Mouse (Mus musculus) left cerebral cortex, postnatal 25 days (tissue): ENCODE results near the gene March9. TPM values are rescaled to one million over a fixed set of nuclear protein-coding genes. Genes with fewer than 3 reads are reported as not detected.
"Not testable (repeated sequence)": the region's sequence is repeated elsewhere in the genome, so short reads cannot be mapped to it uniquely, and the experiment has no call there.

Source experiments
- DNase-seq, 2 experiments: peaks; one replicate each; pipeline ENCODE4 v3.0.0; 2022; ENCODE audit warnings: low spot score in 2 of 2, mixed read lengths in 1 of 2
- intact Hi-C: fragments of 180-260 bp; cut with DNase I; formaldehyde crosslinking; loops from one replicate; pipeline ENCODE4 v1.15.1; 2025
- total RNA-seq, 2 experiments: library from RNA; stranded (reverse); gene quantifications; 2 replicates each; pipeline ENCODE4 v1.2.3; 2021

Gene March9
- total RNA-seq, 2 experiments from 2014 or later = 21.7 to 21.8 TPM

DNA sequence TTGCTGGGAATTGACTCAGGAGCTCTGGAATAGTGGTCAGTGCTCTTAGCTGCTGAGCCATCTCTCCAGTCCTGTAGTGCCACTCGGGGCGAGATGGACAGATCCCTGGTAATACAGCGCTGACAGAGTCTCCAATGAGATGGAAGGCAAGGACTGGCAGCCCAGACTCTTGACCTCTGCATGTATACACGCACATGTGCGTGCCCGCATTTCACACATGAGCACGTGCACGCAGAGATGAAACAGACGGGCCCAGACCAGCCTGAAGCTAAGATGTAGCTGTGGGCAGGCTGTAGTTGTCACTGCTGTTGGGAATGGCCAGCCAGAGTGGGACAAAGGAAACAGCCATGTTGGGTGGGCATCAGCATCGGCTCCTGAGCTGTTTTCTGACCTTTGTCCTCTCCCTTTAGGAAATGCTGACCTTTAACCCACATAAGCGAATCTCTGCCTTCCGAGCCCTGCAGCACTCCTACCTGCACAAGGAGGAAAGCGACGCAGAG is 6.6 kb upstream of the March9 start:
- intact Hi-C loops = no loop called here
- DNase-seq = no peak

DNA sequence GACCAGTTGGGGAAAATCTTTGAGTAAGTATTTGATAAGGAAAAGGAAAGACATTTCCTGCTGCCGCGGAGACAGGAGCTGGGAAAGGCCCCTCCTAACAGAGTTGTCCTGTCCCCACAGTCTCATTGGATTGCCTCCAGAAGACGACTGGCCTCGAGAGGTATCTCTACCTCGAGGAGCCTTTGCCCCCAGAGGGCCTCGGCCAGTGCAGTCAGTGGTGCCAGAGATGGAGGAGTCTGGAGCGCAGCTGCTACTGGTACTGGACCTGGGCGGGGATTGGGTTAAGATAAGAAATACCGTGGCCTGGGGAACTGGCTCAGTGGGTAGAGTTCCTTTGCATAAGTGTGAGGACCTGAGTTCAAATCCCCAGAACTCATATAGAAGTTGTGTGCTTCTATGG is 6.0 kb upstream of the March9 start:
- no peak for DNase-seq
- intact Hi-C loops = no loop called here

DNA sequence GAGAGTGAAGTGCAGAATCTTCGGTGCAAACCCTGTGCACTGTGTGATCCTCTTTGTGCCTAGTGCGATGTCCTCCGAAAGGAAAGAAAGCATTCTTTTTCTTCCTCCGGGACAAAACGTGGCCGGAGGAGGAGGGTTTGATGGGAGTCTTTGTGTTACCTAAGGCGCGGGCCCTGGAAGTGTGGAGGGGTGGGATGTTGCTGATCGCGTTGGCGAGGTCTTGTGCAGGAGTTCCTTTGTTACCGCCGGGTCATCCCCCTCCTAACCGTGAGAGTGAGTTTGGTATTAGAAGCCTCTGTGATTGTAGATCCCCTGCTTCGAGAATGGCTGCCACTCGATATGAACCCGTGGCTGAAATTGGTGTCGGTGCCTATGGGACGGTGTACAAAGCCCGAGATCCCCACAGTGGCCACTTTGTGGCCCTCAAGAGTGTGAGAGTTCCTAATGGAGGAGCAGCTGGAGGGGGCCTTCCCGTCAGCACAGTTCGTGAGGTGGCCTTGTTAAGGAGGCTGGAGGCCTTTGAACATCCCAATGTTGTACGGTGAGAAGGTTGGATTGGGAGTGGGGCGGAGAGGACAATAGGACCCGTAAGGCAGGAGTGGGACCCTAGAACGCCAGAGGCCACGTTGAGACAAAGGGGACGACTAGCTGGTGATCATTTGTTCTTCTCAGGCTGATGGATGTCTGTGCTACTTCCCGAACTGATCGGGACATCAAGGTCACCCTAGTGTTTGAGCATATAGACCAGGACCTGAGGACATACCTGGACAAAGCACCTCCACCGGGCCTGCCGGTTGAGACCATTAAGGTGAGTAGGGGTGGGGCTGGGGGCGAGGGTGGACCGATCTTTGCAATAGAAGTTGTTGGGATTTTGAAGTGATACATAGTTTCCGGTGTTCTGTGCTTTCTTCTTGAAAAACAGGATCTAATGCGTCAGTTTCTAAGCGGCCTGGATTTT is 4.2 kb upstream of the March9 start:
- intact Hi-C loops = no loop called here
- DNase-seq = no peak

DNA sequence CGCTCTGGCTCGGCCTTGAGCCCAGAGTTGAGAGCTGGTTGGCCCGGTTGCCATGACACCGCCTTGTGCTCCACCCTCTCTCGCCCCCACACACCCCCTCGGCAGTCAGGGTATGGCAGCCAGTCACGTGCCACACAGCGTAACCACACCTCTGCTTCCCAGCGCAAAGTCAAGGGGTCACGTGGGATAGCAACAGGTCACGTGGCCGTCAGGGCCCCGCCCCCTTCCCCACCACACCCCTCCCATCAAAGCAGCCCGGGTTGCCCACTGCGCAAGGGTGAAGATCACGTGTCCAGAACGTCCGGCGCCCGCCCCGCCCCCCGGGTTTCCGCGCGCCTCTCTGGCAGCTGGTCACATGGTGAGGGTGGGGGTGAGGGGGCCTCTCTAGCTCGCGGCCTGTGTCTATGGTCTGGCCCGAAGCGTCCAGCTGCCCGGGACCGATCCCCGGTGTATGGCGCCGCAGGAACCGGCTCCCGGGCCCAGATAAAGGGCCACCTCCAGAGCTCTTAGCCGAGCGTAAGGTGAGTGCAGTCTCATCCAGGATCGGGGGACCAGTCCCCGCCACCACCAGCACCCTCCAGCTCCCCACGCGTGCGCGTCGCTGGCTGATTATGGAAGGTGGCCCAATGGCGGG is 3.4 kb upstream of the March9 start, which contains the start of gene Cdk4:
Gene Cdk4 (plus strand): TSS at position 296 of the 634 bp plus-strand sequence.
- peak; percentile 99 for DNase-seq
- intact Hi-C loops = no loop called here

DNA sequence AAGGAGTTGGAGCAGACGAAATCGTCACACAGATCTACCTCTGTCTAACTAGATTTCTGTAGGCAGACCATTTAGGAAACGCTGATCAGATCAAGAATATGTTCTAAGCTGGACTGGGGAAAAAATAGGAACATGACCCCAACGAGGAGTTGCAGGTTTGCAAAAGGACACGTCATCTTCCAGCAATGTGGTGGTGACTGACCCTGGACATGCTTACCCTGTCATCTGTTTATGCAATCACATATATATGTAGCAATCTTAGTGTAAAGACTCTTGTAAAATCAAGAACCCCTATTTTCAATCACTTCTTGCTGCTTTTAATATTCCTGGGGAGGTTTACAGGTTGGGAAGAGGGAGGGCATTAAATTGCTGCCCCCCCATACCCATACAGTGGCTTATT is 2.5 kb upstream of the March9 start:
- no peak for DNase-seq
- intact Hi-C loops = no loop called here

DNA sequence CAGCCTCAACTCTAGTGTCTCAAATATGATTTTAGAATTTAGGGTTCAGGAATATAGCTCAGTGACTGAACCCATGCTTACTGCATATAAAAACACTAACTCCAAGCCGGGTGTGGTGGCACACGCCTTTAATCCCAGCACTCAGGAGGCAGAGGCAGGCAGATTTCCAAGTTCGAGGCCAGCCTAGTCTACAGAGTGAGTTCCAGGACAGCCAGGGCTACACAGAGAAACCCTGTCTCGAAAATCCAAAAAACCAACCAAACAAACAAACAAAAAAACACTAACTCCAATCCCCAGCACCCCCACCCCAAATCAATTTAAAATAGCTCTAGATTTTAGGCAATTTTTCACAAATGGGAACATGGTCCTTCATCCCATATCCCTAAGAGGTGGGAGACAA is 2.1 kb upstream of the March9 start:
- DNase-seq, intact Hi-C loops: not testable (repeated sequence)

DNA sequence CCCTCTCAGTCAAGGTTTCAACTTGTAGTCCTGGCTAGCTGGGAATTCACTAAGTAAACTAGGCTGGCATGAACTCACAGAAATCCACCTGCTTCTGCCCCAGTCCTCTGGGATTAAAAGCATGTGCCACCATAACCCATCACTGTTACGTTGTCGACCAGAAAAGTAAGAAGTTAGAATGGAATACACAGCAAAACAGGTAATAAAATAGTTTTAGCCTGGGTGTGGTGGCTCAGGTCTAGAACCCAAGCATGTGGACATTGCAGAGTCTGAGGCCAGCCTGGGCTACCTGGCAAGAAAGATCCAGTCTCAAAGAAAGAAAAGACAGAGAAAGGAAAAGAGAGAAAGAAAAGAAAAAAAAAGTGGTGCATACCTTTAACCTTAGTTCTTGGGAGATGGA is 1.5 kb upstream of the March9 start:
- intact Hi-C loops = no loop called here

DNA sequence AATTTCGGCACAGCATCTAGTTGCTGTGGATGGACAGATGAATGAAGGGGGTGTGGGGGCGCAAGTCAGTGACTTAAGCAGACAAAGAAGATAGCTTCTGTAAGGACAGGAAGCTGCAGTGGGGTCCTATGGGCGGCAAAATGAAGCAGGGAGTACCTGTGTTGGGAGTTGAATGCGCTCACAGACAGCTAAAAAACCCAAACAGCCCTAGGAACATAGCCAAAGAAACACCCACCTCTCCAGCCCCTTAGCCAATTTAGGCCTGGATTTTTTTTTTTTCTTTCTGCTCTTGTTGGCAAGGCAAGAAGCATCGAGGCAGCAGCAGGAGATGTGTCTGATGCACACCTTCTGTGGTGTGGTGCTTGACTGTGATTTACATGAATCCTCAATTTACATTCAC is 1.1 kb upstream of the March9 start:
- DNase-seq = peak in 1 of 2 experiments; percentile 56
- intact Hi-C loops = no loop called here

More for the DNA sequence above, 1.5 kb upstream of the March9 start:
- DNase-seq = no peak

DNA sequence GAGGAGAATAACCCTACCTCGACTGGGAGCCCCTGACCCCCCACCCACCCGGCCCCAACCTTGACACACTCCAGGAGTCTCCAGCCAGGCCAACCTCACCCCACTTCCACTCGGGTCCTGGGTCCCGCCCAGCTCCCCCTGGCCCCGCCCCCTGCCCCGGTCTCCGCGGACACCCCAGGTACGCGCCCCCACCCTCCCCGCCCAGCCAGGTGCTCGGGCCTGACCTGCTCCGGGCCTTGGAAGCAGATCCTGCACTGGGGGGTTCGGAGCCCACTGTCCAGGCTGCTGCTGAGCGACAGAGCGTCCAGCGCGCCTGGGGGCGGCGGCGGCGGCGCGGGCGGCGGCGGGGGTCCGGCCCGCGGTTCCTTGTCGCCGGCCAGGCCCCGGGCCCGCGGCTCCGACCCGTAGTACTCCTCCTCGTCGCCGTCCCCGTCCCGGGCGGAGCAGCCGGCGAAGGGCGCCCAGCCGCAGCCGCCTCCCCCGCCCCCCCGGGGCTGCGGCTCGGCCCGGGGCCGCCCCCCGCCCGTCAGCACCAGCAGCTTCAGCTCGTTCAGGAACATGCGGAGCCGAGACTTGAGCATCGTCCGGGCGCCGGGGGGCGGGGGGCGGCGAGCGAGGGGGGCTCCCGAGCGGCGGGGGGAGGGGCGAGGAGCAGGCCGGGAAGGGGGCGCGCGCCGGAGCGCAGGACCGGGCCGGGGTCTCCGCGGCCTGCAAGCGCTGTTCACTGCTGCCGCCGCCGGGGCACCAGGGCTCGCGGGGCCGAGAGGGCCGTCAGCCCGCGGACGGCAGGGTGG is 613 bp downstream of the March9 start:
- intact Hi-C loops = no loop called here
- DNase-seq = no peak

DNA sequence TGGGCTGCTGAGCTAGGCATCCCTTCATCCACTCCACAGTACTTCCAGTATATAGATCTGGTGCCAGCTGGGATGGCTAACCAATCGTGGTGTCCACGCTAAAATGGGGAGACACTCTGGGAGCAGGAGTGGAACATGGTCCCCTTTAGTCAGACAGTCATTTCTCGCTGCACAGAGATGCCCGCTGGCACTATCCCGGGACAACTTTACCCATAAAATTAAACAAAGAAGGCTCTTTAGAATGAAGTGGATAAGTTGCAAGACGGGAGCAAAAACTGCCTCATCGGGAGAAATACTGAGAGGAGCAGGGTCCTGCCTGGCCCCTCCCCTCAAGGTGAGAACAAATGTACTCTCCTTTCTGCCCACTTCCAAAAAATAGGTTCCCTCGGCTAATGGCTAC is 1.3 kb downstream of the March9 start:
- DNase-seq = no peak
- intact Hi-C loops = no loop called here

DNA sequence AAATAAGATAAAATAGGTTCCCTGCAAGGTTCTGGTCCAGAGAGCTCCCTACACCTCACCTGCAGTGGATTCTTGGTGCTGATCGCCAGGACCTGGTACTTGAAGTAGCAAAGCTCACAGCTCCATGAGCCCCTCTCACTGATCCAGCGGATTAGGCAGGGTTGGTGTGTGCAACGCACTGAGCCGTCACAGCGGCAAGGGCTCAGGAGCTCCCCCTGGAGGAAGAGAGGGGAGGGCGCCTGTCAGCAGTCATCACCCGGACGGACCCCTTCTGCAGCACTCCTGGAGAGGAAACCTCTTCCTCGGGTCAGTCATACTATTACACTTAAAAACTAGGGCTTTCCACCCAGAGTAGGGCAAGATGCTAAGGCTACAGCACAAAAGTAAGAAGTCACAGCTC is 1.8 kb downstream of the March9 start:
- peak; percentile 73 to 79 for DNase-seq
- intact Hi-C loops = no loop called here

DNA sequence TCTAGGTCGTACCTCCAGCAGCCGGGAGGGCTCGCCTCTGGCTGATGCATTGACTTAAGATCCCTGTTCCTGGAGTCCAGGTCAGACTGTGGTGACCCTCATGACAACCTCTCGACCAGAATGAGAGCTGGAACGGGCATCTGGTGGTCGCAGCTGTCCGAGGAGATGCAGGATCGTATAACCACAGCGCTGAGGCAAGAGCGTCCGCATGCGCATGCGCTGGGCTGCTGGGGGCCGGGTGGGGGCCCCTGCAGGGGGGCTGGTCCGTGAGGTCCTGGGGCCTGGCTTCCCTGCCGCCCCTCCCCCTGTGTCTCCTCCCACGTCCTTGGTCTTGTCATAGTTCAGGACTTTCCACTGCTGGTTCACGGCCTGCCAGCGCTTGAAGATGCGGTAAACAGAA is 3.5 kb downstream of the March9 start:
- DNase-seq = no peak
- intact Hi-C loops = no loop called here

DNA sequence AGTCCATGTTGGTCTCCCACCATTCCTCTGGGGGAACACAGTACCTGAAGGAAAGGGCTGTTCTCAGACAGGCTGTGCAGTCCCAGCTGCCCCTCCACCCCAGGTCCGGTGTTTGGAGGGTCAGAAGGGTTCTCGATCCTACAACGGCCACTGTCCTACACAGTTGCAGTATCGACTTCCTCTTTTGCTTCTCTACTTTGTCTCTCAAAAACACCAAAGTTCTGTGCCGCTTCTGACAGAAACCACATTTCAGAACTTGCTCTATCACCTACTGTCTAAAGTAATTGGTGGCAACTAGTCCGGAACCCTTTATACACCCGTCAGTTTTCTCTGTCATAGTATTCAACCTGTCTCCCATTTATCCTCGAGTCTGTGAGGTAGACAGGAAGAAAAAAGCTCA is 4.6 kb downstream of the March9 start:
- intact Hi-C loops = no loop called here

DNA sequence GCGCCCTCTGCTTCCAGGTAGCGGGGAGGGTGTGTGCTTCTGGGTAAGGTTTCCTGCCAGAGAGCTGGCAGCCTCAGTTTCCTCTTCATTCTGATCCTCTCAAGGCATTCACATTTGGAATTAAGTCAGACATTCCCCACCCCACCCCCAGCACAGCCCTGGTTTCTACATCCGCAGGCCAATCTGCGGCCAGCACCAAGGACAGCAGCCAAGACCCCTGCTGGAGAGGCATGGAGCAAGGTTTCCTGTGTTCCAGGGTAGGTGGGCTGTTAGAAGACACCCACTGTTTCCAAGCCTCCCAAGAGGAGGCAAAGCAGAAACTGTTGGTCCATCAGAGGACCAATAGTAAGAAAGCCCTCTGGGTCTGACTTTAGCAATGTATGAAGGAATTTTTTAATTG is 5.3 kb downstream of the March9 start:
- no peak for DNase-seq
- intact Hi-C loops = no loop called here

More for the DNA sequence above, 4.6 kb downstream of the March9 start:
- no peak for DNase-seq

DNA sequence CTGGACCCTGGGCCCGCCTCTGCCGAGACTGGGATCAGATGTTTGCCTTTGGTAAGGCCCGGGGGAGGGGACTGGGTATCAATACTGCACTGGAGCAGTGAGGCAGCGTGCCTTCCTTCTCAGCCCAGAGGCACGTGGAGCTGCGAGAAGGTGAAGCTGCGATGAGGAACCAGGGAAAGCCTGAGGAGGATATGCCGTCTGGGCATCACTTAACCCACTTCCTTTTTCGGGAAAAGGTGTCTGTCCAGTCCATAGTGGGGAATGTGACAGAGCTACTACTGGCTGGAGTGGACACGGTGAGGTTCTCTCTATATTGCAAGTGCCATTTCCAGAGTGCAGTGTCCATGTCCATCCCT is 9.9 kb downstream of the March9 start:
- intact Hi-C loops = no loop called here
- DNase-seq = no peak

DNA sequence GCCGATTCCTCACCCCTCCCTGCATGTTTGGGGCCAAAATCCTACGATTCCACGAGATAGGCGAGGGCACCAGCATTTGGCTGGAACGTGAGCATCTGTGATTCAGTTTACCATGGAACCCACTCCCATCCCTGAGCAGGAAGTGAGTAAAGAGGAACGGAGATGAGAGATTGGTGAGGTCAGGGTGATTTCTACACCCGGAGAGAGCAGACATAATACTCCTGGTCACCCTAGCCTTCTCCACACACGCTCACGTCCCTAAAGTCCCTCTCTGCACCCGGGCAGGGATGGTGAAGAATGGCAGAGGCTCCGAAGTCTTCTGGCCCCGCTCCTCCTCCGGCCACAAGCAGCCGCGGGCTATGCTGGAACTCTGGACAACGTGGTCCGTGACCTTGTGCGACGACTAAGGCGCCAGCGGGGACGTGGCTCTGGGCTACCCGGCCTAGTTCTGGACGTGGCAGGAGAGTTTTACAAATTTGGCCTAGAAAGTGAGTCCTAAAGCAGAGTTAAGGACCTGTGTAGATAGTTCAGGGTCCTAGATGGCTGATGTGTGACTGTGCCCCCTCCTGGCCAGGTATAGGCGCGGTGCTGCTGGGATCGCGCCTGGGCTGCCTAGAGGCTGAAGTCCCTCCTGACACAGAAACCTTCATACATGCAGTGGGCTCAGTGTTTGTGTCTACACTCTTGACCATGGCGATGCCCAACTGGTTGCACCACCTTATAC is 10.4 kb downstream of the March9 start:
- no peak for DNase-seq
- intact Hi-C loops = no loop called here

DNA sequence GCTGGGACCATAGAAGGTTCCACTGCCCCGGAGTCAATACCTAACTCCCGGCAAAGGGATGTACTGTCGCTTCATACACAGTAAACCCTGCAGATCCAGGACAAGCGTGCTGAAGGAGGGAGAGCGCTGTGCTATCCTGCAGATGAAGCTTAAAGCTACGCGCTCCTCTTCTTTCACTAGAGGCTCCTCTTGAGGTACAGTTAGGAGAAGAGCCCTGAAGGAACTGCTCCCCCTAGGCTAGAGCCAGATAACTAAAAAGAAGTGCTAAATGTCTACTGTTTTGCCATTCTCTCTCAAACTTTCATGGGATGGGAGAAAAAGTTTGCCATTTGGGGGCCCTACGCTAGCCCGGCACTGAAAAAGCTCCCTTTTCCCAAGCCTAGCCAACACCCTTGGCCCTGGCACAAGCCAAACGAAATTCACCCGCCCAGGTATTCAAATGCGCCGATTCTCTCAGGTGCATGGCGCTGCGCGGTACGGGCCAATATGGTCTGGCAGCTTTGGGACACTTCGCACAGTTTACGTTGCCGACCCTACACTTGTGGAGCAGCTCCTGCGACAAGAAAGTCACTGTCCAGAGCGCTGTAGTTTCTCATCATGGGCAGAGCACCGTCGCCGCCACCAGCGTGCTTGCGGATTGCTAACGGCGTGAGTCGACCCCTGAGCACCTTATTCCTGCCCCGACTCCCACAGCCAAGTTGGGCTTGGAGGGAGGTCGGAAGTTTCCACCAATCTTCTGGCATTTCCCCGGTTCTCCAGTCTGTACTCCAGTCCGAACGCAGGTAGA is 11.2 kb downstream of the March9 start:
- DNase-seq = peak in 1 of 2 experiments; percentile 33
- intact Hi-C loops = no loop called here

DNA sequence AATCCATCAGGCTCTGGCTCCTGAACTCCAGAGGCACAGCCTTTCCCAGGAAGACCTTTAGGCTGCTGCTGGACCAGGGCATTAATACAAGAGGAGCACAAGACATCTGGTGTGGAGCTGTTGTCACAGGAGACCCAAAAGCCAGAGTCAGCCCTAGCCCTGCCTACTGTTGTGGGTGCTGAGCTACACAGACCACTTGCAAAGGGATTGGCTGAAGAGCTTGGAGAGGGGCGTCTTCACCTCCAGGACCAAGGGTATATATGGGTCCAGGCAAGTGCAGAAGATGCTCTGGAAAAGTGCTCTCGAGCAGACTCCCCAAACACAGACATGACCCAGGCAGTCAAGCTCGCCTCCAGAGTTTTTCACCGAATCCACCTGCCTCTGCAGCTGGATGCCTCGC is 12.0 kb downstream of the March9 start, which contains the start of gene Cyp27b1:
Gene Cyp27b1 (plus strand): TSS at position 297 of the 400 bp plus-strand sequence.
- no peak for DNase-seq
- intact Hi-C loops = no loop called here

DNA sequence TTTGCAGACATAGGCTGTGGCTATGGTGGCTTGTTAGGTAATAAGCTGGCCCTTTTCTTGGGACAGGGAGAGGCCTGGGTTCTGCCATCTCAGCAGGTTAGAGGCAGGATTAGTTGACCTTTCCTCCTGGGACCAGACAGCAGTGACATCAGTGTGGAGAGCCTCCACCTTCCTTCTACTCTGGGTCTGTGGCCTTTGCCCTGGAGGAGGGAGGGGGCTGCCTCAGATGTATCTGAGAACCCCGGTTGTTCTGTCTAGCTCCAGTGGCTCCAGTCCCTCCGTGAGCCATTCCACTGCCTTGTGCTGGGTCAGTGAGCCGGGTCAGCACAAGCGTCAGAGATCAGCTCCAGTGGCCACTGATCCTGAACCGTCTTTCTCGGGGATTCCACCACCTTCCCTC is 16.8 kb downstream of the March9 start:
- intact Hi-C loops = no loop called here
- no peak for DNase-seq
